Mouse (Mus musculus) erythroblast, embryonic 14.5 days (primary cell): ENCODE measurements around the gene Cdip1. TPM values are rescaled to one million over a fixed set of nuclear protein-coding genes. Genes with fewer than 3 reads are reported as not detected.

Experiments used
- H3K27me3 ChIP-seq: 2 replicates; pipeline ENCODE4 v1.6.1; 2012; ENCODE audit warnings: inconsistent platforms; ENCODE audit not compliant: control insufficient read depth
- H3K36me3 ChIP-seq: 2 replicates; pipeline ENCODE4 v1.6.1; 2012; ENCODE audit warnings: mild to moderate bottlenecking, inconsistent platforms; ENCODE audit not compliant: control insufficient read depth
- H3K4me1 ChIP-seq: 2 replicates; pipeline ENCODE4 v1.6.1; 2012; ENCODE audit warnings: inconsistent platforms; ENCODE audit not compliant: control insufficient read depth
- H3K4me3 ChIP-seq: replicated peaks from 2 replicates; pipeline ENCODE3; 2012; ENCODE audit warnings: moderate library complexity, mild to moderate bottlenecking, inconsistent platforms
- H3K9me3 ChIP-seq: 2 replicates; pipeline ENCODE4 v1.6.1; 2012; ENCODE audit warnings: low read length, inconsistent platforms, mixed read lengths; ENCODE audit not compliant: control insufficient read depth
- GATA1 ChIP-seq: IDR thresholded peaks from 2 replicates; pipeline ENCODE4 v1.6.1; 2012; ENCODE audit warnings: low read length, inconsistent platforms, mixed read lengths
- TAL1 ChIP-seq: IDR thresholded peaks from 3 replicates; pipeline ENCODE4 v1.6.1; 2012; ENCODE audit warnings: low read length, inconsistent platforms, mixed read lengths
- polyA plus RNA-seq: library from polyadenylated mRNA; stranded (reverse); fragments of >175 nt; gene quantifications from 2 replicates; pipeline ENCODE4 v1.2.3, GENCODE M21; 2012

The Cdip1 gene
- polyA plus RNA-seq, 1 experiment, result 0.95 TPM

DNA sequence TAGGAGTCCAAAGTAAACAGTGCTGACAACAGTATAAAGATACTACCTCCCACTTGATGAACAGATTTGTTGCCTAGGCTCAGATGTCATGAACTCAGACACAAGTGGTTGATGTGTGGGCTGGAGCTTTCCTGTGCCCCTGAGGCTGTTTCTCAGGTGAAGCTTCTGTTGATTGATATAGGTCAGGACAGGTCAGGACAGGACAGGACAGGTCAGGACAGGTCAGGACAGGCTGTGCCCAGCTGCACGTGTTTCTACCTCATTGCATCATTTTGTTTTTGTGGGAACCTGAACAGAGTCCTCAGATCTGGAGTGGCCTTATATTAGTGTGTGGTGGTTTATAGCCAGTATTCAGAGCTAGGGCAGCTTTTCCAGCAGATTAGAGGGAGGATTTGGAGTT is 87.4 kb downstream of the Cdip1 start:
- Histone ChIP-seq H3K4me3 (no peak overlapping the region), H3K27me3 (no peaks in the 10 kb centered on the region), H3K9me3 (no peaks in the 10 kb centered on the region), H3K36me3 (peaks cover 98% of the 10 kb centered on the region), H3K4me1 (no peaks in the 10 kb centered on the region)
- TF ChIP-seq GATA1 (no peak), TAL1 (no peak)

DNA sequence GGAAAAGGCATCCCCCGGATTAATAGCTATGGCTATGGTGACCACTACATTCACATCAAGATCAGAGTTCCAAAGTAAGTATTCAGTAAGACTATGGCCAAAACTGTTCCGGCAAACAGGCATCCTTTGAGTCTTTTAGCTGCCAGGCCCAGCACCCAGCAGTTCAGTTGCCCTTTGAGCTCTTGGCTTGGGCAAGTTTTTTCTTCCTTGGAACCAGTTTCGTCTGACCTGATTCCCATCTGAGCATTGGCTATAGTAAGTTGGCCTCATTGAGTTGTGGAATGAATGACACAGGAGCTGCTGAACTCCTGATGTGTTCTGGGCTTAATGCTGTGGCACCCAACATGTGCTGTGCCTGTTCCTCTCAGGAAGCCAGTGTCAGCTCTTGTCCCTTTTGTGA is 88.9 kb downstream of the Cdip1 start:
- Histone ChIP-seq H3K36me3 (peaks cover 98% of the 10 kb centered on the region), H3K4me3 (no peak overlapping the region), H3K9me3 (no peaks in the 10 kb centered on the region), H3K27me3 (no peaks in the 10 kb centered on the region), H3K4me1 (no peaks in the 10 kb centered on the region)
- no peak for TF ChIP-seq GATA1
- TF ChIP-seq TAL1, result no peak

Other genes with a start within 250 kb of the Cdip1 start
- gene Srl, start 248.5 kb downstream of the Cdip1 start, polyA plus RNA-seq, result not detected in 2 replicates
- gene Tfap4, start 230.4 kb downstream of the Cdip1 start, polyA plus RNA-seq, result 1.0 and 1.3 TPM in 2 replicates
- gene Glis2, start 195.6 kb downstream of the Cdip1 start, polyA plus RNA-seq, result 0.01 TPM in 1 of 2 replicates, not detected in the other
- gene Pam16, start 165.3 kb downstream of the Cdip1 start, polyA plus RNA-seq, result 15.1 and 16.3 TPM in 2 replicates
- gene Vasn, start 150.4 kb downstream of the Cdip1 start, polyA plus RNA-seq, result 0.01 and 0.19 TPM in 2 replicates
- gene Dnaja3, start 150.3 kb downstream of the Cdip1 start, polyA plus RNA-seq, result 0.66 and 0.80 TPM in 2 replicates
- 1.1 and 3.2 TPM in 2 replicates for gene Coro7, start 110.5 kb downstream of the Cdip1 start, polyA plus RNA-seq
- gene Nmral1, start 70.9 kb downstream of the Cdip1 start, polyA plus RNA-seq, result 1.9 and 4.0 TPM in 2 replicates
- gene Hmox2, start 63.9 kb downstream of the Cdip1 start, polyA plus RNA-seq, result 0.34 and 1.3 TPM in 2 replicates
- gene 4930562C15Rik, start 45.1 kb upstream of the Cdip1 start, polyA plus RNA-seq, result not detected in 2 replicates
- gene Ubald1, start 90.0 kb upstream of the Cdip1 start, polyA plus RNA-seq, result 16.2 and 18.6 TPM in 2 replicates
- 0.29 and 0.43 TPM in 2 replicates for gene Mgrn1, start 96.0 kb upstream of the Cdip1 start, polyA plus RNA-seq
- gene Nudt16l1, start 148.5 kb upstream of the Cdip1 start, polyA plus RNA-seq, result 0.69 and 1.1 TPM in 2 replicates
- 1.9 TPM in 2 replicates for gene Anks3, start 173.9 kb upstream of the Cdip1 start, polyA plus RNA-seq
- not detected in 2 replicates for gene Sept12, start 207.6 kb upstream of the Cdip1 start, polyA plus RNA-seq
- not detected in 2 replicates for gene Smim22, start 217.0 kb upstream of the Cdip1 start, polyA plus RNA-seq
- 1.0 and 1.6 TPM in 2 replicates for gene Rogdi, start 223.3 kb upstream of the Cdip1 start, polyA plus RNA-seq